Mouse (Mus musculus) heart, postnatal 0 days (tissue): ENCODE results near the gene Ggact.

Experiments used
- CTCF ChIP-seq: IDR thresholded peaks from 2 replicates; pipeline ENCODE4 v1.5.1; 2016; ENCODE audit warnings: antibody characterized with exemption, control low read depth, low read depth
- EP300 ChIP-seq: IDR thresholded peaks from 2 replicates; pipeline ENCODE4 v1.6.1; 2016; ENCODE audit warnings: antibody characterized with exemption, low read depth

DNA sequence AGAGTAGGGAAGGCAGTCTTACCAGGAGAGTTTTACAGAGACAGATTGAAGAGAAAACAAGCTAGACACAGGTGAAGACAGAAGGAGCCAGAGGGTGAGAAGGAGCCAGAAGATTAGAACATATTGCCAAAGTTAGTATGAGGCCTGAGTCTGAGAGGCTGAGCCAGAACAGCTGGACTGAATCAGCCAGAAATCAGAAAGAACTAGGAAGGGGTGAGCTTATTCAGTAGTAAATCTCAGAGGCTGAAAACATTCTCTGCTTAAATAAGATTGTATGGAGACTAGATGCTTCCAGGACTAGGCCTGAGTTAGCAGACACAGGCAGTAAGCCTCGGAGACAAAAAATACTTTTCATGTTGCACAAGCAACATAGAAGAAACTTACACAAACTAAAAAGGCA lies 53.8 kb downstream of the Ggact start:
- TF ChIP-seq CTCF = no peak
- no peak for TF ChIP-seq EP300
